Mouse (Mus musculus) heart, embryonic 15.5 days (tissue): ENCODE measurements around the gene Asb8. TPM values are rescaled to one million over a fixed set of nuclear protein-coding genes. Genes with fewer than 3 reads are reported as not detected.

ENCODE experiments used
- ATAC-seq: fragments of 200-750 bp; cut with Nextera tagmentation; replicated peaks from 2 replicates; pipeline ENCODE4 v1.8.0; 2017; ENCODE audit warnings: low read depth, moderate TSS enrichment; ENCODE audit not compliant: insufficient number of reproducible peaks, insufficient read depth, low FRiP score
- H3K27ac ChIP-seq: fragments of 300-500 bp; sonication (generic); 2 replicates; pipeline ENCODE4 v1.5.1; 2015; ENCODE audit warnings: mild to moderate bottlenecking, inconsistent platforms
- H3K27me3 ChIP-seq: fragments of 300-500 bp; sonication (generic); 2 replicates; pipeline ENCODE4 v1.6.1; 2015; ENCODE audit warnings: inconsistent platforms
- H3K36me3 ChIP-seq: fragments of 300-500 bp; sonication (generic); 2 replicates; pipeline ENCODE4 v1.6.1; 2015; ENCODE audit warnings: mild to moderate bottlenecking, inconsistent platforms
- H3K4me1 ChIP-seq: fragments of 300-500 bp; sonication (generic); replicated peaks from 2 replicates; pipeline ENCODE4 v1.6.1; 2015; ENCODE audit warnings: inconsistent platforms
- H3K4me2 ChIP-seq: fragments of 300-500 bp; sonication (generic); 2 replicates; pipeline ENCODE4 v1.6.1; 2015; ENCODE audit warnings: inconsistent platforms, mild to moderate bottlenecking, moderate library complexity
- H3K4me3 ChIP-seq: fragments of 300-500 bp; sonication (generic); 2 replicates; pipeline ENCODE4 v1.5.1; 2015; ENCODE audit warnings: mild to moderate bottlenecking, inconsistent platforms
- H3K9ac ChIP-seq: fragments of 300-500 bp; sonication (generic); 2 replicates; pipeline ENCODE4 v1.6.1; 2015; ENCODE audit warnings: mild to moderate bottlenecking, inconsistent platforms
- H3K9me3 ChIP-seq: fragments of 300-500 bp; sonication (generic); replicated peaks from 2 replicates; pipeline ENCODE4 v1.6.1; 2016; ENCODE audit warnings: inconsistent platforms
- WGBS: fragments of 180-500 bp; shearing (Covaris S2); methylation state at CpG from one replicate; pipeline ENCODE4 v1.1.7; 2015; ENCODE audit warnings: mixed read lengths; 5-methylcytosine and 5-hydroxymethylcytosine counted together
- polyA plus RNA-seq: library from polyadenylated mRNA; unstranded; fragments of >200 nt; fragmentation: Nextera tagmentation; extraction: Ambion mirVana; gene quantifications from 2 replicates; pipeline ENCODE4 v1.2.1, GENCODE M21; 2015

Asb8 gene
- polyA plus RNA-seq, 1 experiment from 2014 or later, result 77.6 TPM

DNA sequence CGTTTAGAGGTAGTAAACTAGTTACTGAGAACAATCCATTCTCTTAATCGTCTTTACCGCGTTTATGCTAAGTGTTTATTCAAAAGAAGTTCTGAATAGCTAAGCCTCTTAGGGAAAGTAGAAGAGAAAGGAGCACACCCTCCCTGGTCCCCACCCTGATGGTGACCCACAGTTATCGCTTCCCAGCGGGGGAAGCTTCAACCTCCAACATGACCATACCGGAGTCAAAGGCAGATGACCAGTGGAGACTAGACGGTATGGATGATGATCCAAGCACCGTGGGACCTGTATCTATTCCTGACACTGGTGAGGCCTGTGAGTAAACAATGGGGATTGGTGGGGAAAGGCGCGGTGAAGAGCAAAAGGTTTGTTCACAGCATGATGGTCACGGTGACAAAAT, 70.5 kb downstream of the Asb8 start:
- H3K27ac ChIP-seq, result no peak overlapping the region
- peaks cover 17% of the 10 kb centered on the region for H3K4me1 ChIP-seq
- no peaks in the 10 kb centered on the region for H3K27me3 ChIP-seq
- no peak overlapping the region for H3K4me3 ChIP-seq
- 87% methylated on average over 12 of the region's 12 CpGs for WGBS
- no peaks in the 10 kb centered on the region for H3K36me3 ChIP-seq
- ATAC-seq, result no peak
- H3K4me2 ChIP-seq, result no peak overlapping the region
- no peak overlapping the region for H3K9ac ChIP-seq
- H3K9me3 ChIP-seq, result no peaks in the 10 kb centered on the region

DNA sequence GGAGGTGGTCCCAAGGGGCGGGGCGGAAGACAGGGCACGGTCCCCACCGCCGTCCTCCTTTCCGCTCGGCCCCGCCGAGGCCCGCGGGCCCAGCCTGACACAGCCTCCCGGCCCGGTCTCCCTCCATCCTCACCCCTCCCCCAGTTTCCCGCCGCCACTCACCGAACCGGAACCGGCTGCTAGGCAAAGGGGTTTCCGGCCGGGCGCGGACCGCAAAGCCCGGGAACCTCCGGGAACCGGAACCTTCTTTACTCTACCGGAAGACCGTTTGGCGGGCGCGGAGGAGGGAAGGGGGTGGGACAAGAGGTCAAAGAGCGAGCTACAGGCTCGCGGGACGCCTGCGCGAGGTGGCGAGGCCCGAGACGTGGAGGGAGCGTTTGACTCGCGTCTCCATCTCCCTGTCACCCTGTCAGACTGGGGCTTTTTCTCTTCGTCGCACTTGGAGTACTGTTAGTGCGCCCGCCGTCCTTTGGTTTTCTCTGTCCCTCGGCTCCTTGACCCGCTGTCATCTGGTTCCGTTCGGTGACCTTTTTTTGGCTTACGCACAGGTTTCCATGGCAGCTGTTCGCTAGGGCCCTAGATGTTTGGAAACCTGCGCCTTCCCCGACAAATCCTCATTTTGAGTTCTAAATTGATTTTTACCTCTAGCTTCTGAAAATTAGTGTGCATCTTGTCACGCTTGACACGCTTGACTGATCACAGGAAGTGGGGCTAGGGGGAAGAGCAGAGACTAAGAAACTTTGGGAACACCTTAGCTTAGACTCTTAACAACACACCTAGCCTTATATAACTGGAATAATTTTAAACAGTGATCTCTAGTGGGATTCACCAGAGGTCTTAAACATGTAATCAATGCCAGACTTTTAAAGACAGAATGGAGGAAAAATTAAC, 72.1 kb downstream of the Asb8 start, which contains the start of gene Senp1:
TSS of gene Senp1 (minus strand) at position 624 of the 891 bp plus-strand sequence.
- no peaks in the 10 kb centered on the region for H3K9me3 ChIP-seq
- H3K4me3 ChIP-seq, result peak within 1 kb of the TSS; percentile 99
- H3K4me2 ChIP-seq, result peak within 1 kb of the TSS; percentile 73
- H3K27me3 ChIP-seq, result no peaks in the 10 kb centered on the region
- peaks cover 17% of the 10 kb centered on the region for H3K4me1 ChIP-seq
- no peaks in the 10 kb centered on the region for H3K36me3 ChIP-seq
- peak within 1 kb of the TSS; percentile 99 for H3K27ac ChIP-seq
- under 1% methylated on average over 53 of the region's 58 CpGs for WGBS
- peak within 1 kb of the TSS; percentile 90 for H3K9ac ChIP-seq
- ATAC-seq, result peak; percentile 88

DNA sequence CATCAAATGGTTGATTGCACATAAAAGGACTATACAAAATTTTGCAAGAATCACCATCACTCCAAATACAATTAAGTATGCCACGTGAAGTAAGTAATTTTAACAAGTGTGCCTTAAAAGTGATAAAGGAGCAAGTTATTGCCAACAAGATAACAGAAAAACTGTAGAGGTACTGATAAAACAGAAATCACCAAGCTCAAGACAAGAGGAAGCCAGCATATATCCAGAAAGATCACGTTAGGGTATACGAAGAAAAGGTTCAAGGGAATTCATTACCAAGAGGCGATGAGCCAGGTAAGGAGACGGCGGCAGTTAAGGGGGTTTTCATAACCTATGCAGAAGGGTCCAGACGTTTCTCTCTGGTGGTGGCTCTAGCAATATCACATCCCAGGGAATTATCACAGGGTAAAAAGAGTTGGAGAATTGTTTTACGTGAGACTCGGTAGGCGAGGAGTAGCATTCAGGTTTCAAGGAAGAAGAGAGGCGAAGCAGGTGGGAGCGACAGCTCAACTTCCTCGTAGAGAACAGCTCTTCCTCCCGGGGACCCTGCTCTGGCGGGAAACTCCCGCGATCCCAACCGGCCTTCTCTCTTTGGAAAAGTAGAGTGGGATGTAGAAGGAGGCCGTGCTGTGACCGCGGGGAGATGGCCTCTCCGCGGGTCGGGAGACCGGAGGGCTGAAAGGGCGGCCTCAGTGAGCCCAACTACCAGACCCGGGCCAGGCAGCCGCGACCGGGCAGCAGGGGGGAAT, 72.9 kb downstream of the Asb8 start, which contains the start of gene Pfkm:
TSS of gene Pfkm (plus strand) at position 218 of the 749 bp plus-strand sequence.
- peaks cover 4% of the 10 kb centered on the region; the same call in 1 of the 2 replicates for H3K36me3 ChIP-seq
- peak within 1 kb of the TSS; percentile 99 for H3K27ac ChIP-seq
- peak within 1 kb of the TSS; percentile 90 for H3K9ac ChIP-seq
- no peak for ATAC-seq
- H3K4me2 ChIP-seq, result peak within 1 kb of the TSS; percentile 73
- peak within 1 kb of the TSS; percentile 99 for H3K4me3 ChIP-seq
- no peaks in the 10 kb centered on the region for H3K9me3 ChIP-seq
- no peaks in the 10 kb centered on the region for H3K27me3 ChIP-seq
- peaks cover 17% of the 10 kb centered on the region for H3K4me1 ChIP-seq
- under 1% methylated on average over 30 of the region's 30 CpGs for WGBS

- peaks cover 4% of the 10 kb centered on the region; the same call in 1 of the 2 replicates for H3K36me3 ChIP-seq
- peak overlapping the region; percentile 90; the same call in 1 of the 2 replicates for H3K9ac ChIP-seq
- H3K4me3 ChIP-seq, result peak overlapping the region; percentile 99
- H3K9me3 ChIP-seq, result no peaks in the 10 kb centered on the region
- 26% methylated on average over 4 of the region's 4 CpGs for WGBS
- H3K4me2 ChIP-seq, result peak overlapping the region; percentile 73
- no peak overlapping the region for H3K27ac ChIP-seq
- H3K27me3 ChIP-seq, result no peaks in the 10 kb centered on the region
- ATAC-seq, result no peak
- peaks cover 17% of the 10 kb centered on the region for H3K4me1 ChIP-seq
Observed at GRCm38 (mm10) chr15:98091841-98092240, 73.6 kb downstream of the Asb8 start.

GRCm38 (mm10) chr15:98089421-98090183, 75.8 kb downstream of the Asb8 start:
- H3K4me3 ChIP-seq, result no peak overlapping the region
- WGBS, result 74% methylated on average over 9 of the region's 9 CpGs
- ATAC-seq, result no peak
- H3K9me3 ChIP-seq, result no peaks in the 10 kb centered on the region
- H3K4me1 ChIP-seq, result peaks cover 17% of the 10 kb centered on the region
- no peak overlapping the region for H3K4me2 ChIP-seq
- no peak overlapping the region for H3K27ac ChIP-seq
- H3K36me3 ChIP-seq, result peaks cover 18% of the 10 kb centered on the region
- no peak overlapping the region for H3K9ac ChIP-seq
- H3K27me3 ChIP-seq, result no peaks in the 10 kb centered on the region

- ATAC-seq, result no peak
- WGBS, result 66% methylated on average over 1 of the region's 1 CpGs
- Histone ChIP-seq H3K4me1 (peaks cover 16% of the 10 kb centered on the region), H3K9me3 (no peaks in the 10 kb centered on the region), H3K4me3 (no peak overlapping the region), H3K27ac (no peak overlapping the region), H3K36me3 (peaks cover 23% of the 10 kb centered on the region), H3K4me2 (no peak overlapping the region), H3K9ac (no peak overlapping the region), H3K27me3 (no peaks in the 10 kb centered on the region)
Observed at GRCm38 (mm10) chr15:98088889-98089288, 76.5 kb downstream of the Asb8 start.

Other genes starting within 250 kb of the Asb8 start
- gene Tmem106c, start 201.4 kb downstream of the Asb8 start, polyA plus RNA-seq, result 31.9 and 40.5 TPM in 2 replicates
- 8.3 and 35.1 TPM in 2 replicates for gene Col2a1, start 160.9 kb downstream of the Asb8 start, polyA plus RNA-seq
- gene Pfkm, start 73.0 kb downstream of the Asb8 start, polyA plus RNA-seq, result 119 and 127 TPM in 2 replicates
- 16.7 and 19.0 TPM in 2 replicates for gene Senp1, start 71.9 kb downstream of the Asb8 start, polyA plus RNA-seq
- gene Ccdc184, start 1.5 kb upstream of the Asb8 start, polyA plus RNA-seq, result 1.6 and 1.7 TPM in 2 replicates
- not detected in 2 replicates for gene Olfr288, start 29.9 kb upstream of the Asb8 start, polyA plus RNA-seq
- gene Gm44579, start 55.4 kb upstream of the Asb8 start, polyA plus RNA-seq, result not detected in 2 replicates
- not detected in 2 replicates for gene Olfr287, start 55.4 kb upstream of the Asb8 start, polyA plus RNA-seq
- gene Olfr286, start 68.8 kb upstream of the Asb8 start, polyA plus RNA-seq, result not detected in 2 replicates
- gene H1fnt, start 91.7 kb upstream of the Asb8 start, polyA plus RNA-seq, result not detected in 2 replicates
- 1.1 and 1.8 TPM in 2 replicates for gene Zfp641, start 130.5 kb upstream of the Asb8 start, polyA plus RNA-seq
- gene Olfr285, start 151.7 kb upstream of the Asb8 start, polyA plus RNA-seq, result not detected in 2 replicates
- not detected in 2 replicates for gene Olfr284, start 175.4 kb upstream of the Asb8 start, polyA plus RNA-seq
- not detected in 2 replicates for gene Olfr283, start 215.3 kb upstream of the Asb8 start, polyA plus RNA-seq